Mouse (Mus musculus): ENCODE results near the gene Chchd6. TPM values are rescaled to one million over a fixed set of nuclear protein-coding genes. Genes with fewer than 3 reads are reported as not detected.

The Chchd6 gene
- polyA plus RNA-seq, 2 experiments from 2014 or later = 2.3 to 3.3 TPM

DNA sequence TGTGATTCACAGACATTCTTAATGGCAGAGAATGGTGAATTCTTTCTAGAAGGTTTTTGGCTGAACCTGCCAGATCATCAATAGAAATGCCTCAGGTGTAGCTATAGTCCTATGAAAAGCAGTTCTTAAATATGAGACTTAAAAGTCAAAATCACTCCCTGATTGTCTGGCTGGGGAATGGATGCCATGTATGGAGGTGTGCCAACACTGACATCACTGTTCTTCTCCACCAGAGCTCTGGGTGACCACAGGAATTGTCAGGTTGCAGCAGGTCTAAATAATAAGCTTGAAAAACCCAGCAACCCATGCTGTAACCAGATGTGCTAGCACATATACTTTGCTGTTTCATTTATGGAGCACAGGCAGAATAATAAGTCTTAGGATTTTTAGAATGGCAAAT lies 87.2 kb downstream of the Chchd6 start:
- ATAC-seq = no peak

DNA sequence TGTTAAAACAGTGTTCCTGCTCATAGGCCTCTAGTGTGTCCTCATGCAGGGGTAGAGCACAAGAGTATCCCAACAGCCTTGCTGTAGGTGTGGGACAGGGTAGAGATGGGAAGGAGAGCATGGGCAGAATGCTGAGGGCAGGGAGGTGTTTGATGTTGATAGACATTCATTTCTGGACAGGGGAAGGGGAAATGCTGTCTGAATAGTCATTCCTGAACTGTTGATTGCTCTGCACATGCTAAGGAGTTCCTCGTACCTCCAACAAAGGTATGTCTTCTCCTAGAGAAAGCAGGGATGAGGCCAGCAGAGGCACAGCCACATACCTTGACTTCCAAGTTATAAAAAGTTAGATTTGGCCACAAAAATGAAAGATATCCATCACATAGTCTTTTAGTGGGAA lies 95.5 kb downstream of the Chchd6 start:
- no peak for ATAC-seq

DNA sequence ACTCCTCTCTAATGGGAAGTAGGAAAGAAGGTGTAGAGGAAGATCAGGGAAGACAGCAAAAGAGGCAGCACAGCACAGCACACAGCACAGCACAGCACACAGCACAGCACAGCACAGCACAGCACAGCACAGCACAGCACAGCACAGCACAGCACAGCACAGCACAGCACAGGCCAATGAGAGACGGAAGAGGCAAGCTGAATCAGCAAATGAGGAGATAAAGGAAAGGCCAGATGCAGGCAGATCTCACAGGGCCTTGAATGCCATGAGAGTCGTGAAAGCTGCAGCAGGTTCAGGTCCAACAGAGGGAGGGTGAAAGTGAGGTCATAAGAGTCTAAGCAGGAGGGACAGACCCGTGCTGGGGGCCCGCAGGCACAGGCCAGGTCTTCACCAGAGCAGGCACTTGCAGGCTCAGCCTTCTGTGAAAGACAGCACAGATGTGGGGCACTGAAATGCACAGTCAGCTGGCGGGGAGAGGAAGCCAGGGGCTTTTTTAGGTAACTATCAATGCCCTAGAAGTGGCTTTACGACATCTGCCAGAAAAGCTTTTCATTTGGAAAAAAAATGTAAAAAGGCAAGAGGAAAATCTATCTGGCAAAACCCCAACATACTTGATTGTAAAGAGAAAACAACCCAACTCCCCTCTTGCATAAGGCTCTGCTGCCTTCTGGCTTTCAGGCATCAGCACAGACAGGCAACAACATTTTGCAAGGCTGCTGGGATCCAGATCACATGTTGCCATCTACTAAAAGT lies 96.5 kb downstream of the Chchd6 start:
- no peak for ATAC-seq

DNA sequence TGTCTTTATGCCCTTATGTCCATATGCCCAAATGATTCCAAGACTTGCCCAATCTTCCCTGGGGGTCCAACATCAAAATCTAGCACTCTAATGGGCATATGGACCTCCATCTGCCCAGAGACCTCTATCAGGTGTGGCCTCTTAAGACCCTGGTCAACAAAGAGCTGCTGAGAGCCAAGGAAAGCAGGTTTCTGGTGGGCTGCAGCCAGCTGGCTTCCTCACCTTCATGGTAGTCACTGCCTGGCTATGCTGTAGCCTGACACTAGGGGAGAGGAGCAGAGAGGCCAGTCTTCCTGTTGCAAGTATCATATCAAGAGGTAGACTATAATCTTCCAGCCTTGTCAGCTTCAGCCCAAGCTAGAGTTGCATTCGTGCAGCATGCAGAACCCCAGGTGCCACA lies 98.5 kb downstream of the Chchd6 start:
- no peak for ATAC-seq

DNA sequence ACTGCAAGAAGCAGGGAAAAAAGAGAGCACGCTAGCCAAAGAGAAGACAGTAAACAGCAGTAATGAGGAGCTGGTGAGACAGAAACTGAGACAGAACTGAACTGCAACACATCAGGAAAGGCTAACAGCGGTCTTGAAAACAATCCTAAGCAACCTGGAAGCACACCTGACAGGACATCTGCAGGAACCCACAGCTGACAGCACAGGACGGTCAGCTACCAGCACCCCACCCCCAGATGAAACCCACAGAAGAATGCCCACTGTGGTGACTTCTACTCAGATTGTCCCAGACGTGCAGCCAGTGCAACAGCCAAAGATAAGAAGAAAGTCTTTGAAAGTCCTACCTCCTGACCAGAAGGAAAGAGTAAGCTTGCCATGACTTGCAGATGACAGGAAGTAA lies 103.1 kb downstream of the Chchd6 start:
- no peak for ATAC-seq

DNA sequence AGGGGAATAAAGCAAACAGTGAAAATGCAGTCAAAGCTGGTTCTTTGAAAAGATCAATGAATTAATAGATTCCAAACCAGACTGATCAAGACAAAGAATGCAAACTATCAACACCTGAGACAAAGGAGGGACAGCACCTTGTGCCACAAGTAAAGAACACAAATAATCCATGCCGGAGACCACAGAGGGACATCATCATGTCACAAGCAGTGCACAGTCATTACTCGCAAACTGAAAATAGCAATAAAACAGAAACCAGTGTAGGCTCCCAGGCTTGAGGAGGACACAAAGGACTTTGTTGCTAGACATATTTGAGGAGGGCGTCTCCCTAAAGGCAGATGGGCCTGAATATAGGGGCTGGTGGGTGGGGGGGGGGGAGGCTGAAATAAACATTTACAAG lies 105.1 kb downstream of the Chchd6 start:
- no peak for ATAC-seq

DNA sequence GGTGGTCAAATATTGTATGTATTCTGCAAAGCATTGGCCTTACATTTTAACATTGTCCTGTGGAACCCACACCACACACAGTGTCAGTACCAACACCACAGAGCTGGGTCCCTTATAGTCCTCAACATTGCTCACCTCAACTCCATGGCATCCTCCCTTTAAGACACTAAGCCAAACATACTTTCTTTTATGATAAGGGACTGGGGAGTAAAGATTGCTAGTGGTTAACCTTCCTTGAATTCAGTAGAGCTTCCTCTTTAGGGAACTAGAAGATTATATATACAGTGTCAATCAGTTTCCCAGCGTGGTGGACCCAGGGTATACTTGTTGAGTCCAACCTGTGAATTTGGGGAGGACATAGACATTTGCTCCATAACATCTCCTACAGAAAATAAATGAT lies 105.9 kb downstream of the Chchd6 start:
- ATAC-seq = no peak

DNA sequence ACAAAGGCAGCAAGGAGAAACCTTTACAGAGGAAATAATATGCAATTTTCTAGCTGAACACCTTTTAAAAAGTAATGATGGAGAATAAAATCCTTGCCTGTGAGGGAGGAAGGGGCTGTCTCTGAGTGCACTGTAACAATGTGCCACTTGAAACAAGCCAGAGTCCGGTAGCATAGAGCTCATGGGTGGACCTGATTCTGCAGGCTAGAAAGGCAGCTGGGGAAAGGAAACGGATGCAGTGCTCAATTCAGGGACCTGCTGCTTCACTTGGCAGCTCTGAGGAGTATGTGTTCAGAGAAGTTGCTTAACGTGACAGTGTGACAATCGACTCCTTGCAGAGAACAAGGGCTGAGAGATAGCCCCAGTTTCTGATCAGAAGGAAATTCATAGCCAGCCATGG lies 109.4 kb downstream of the Chchd6 start:
- no peak for ATAC-seq

DNA sequence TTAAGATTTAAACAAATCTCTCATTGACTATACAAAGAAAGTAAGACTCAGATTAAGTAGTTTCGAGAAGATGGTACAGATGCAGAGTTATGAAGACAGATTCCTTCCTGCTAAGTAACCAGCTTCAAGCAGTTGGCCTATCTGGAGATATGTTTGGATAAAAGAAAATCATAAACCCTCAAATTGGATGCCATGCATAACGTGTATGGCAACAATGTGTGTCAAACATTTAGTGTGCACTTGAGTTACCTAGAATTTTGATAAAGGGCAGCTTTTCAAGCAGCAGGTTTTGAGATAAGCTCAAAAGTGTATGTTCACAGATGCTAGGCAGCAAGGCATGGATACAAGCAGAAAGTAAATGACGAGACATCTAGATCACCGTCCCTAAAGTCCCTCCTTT lies 114.3 kb downstream of the Chchd6 start:
- ATAC-seq = no peak

DNA sequence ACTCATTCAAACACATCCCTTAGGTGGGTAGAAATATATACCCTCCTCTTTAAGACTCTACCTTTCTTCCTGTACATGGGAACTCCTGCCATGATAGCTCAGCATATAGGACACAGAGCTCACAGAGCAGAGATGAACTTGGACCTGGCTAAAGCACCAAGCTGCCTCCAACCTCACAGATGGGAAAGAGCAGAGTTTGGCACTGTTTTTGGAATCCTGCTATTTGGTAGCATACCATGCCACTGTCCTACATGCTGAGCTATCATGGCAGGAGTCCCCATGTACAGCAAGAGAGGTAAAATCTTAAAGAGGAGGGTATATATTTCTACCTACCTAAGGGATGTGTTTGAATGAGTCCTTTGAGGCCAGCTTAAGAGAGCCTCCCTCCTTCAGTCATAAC lies 127.5 kb downstream of the Chchd6 start:
- ATAC-seq = no peak

DNA sequence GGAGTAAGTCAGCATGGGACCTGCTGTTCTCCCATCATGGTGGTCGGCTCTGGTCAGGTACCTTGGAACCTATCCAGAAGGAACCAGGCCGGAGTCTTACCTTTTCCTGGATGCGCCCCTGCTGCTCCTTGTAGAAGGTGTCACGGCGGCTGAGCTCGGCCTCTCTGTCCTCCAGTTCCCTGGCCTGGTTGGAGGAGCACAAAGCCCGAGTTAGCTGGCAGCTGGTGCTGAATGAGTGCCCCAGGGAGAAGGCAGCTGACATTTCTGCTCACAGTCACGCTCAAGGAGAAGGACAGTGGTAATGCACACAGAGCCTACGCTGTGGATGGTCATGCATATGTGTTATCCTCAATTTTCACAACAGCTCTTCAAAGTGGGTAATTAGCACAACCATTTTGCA lies 128.2 kb downstream of the Chchd6 start:
- ATAC-seq = no peak

DNA sequence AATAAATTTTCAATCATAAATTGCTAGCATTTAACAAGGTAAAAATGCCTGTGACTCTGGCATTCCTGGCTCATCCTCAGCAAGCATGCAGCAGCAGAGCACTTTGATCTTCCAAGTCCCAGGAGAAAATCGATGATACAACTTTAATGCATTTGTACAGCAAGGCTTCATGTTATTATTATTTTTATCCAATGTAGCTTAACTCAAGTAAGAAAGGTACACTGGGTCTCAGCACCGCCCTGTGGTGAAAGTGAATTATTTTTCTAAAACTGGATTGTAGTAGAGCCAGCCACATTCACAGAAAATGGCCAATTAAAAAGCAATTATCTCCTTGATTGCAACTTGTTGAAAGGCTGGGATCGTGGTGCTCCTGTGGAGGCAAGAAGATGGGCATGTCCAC lies 128.6 kb downstream of the Chchd6 start:
- no peak for ATAC-seq

DNA sequence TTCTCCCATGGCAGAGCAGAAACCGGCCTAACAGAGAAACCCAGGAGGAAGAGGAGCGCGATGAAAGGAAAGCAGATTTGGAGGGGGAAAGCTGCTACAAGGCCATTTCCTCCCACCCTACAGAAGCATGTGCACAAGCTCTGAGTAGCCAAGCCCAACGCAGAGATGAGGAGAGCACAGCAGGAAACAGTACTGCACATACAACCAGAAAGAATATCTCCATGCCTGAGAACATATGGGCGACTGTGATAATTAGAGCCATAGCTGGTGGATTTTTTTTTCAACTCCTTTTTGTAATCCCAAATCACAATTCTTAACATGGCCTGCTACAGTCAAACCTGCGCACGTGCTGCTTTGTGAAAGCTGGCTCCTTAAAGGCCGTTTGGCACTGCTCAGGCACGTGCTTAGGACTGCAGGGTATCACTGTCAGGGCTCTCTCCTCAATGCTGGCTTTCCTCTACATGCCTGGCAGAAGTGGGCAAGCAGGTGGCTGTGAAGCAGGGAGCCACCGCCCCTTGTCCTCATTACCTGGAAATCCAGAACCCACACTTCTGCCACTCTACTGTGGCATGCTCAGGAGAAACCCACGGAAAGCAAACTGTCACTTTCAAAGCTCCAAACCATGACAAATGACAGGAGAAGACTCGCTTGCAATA lies 129.3 kb downstream of the Chchd6 start:
- no peak for ATAC-seq

DNA sequence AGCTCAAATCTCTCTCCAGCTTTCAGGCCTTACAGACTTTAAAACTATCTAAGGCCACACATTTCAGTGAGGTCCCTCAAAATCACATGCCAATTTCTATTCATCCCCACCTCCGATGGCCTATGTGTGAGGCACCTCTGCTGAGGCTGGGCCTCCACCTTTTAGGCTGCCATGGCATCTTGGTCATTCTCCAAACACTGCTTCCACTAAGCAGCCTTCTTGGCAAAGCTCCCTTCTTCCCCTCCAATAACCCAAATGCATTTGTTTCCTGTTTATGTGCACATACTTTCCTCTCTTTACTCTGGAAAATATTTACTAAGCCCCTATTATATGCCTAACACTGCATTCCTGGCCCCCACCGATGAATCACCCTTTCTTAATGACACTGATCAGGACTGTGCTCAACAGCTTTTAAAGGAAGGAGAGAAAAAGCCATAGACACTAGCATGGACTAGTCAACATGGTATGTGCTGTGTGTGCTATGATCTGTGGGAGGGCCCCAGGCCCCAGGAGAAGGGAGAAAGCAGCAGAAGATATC lies 133.2 kb downstream of the Chchd6 start:
- ATAC-seq = no peak

DNA sequence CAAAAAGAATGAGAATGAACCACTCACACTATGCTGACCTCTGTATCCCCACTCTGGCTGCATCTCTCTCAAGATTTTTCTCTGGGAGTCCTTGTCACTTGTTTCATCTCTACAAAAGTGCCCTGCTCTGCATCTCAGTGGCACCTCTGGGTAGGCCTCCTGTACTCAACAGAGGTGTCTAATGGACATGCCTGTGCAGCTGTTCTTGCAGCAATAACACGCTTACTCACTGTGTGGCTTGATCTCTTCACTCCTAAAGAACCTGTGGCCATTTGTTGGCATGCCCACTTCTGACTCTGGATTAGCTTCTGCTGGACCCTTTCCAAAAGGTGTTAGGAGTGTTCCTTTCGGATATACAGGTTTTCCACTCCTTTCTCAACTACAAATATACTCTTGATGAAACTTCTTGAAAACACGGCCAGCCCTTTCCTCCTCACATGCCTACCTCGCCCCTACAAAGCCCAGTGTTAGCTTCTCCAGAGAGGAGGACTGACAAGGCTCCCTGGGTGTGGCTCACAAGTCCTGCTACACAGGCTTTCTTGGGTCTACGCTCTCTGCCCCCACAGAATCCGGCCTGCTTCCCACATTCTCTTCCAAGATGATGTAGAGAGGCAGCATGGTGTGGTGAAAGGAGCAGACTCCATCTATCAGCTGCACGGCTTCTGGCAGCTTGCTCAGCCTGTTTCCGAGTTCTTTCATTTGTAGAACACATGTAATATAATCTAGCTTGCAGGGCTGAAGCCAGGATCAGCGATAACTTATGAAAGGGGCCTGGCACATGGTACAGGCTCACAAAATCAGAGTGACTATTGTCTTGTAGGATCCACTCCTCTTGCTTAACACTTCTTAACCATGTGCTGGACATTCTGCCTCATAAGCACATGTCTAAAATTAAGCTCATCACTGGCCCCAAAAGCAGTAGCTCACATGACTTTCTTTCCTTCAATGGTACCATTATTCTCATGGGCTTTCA lies 133.9 kb downstream of the Chchd6 start:
- no peak for ATAC-seq

DNA sequence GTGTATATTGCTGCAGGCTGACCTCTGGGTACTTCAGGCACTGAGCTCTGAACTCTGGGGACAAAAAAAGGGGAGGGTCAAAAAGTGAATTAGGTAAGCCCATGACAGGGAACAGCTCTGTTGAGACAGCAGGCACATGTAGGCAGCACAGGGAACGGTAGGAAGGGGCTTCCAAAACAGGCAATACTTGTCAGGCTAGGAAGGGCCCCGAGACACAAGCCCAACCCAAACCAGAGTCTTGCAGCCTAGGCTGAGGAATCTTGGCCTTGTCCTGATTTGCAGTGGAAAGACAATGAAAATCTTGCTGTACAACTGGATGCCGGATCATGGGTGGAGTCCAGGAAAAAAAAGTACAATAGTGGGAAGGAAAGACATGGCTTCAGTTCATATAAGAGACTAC lies 135.8 kb downstream of the Chchd6 start:
- no peak for ATAC-seq

DNA sequence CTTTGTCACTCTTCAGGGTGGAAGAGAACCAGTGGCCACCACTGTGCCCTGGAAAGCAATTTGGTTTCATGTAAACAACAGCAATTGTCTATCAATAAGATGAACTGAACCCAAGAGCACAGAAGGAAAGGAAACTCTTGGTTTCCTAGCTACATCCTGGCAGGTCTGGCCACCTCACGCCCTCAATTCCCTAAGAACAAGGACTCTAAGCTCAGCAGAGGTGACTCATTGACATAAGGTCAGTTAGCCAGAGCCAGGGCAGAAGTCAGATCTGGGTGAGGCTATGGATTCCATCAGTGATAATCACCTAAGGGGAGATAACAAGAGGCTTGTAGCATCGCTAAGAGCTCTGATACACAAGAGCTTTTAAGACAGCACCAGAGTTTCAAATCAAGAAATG lies 137.9 kb downstream of the Chchd6 start:
- no peak for ATAC-seq

DNA sequence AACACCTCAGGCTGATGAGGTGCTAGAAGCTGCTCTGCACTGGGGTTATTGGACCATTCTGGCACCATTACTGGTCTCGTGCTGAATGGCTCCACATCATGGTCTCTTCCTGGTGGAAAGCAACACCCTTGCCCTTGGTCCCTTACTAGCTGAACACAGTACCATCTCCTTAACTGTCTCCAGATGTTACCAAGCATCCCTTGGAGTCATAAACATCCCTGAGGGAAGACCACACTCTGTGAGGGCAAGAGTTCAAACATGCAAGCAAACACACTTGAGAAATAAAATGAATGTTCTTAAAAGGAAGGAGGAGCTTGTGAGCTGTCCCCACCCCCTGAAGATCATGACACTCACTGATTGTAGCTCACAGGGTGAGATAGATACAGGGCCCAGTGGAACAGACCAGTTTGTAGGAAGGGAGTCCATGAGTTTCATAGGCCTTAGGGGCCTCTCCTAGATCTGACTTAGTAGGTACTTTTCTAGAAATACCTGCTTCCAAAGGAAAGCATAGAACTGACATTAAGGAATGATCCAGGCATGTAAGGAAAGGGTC lies 139.0 kb downstream of the Chchd6 start:
- no peak for ATAC-seq

DNA sequence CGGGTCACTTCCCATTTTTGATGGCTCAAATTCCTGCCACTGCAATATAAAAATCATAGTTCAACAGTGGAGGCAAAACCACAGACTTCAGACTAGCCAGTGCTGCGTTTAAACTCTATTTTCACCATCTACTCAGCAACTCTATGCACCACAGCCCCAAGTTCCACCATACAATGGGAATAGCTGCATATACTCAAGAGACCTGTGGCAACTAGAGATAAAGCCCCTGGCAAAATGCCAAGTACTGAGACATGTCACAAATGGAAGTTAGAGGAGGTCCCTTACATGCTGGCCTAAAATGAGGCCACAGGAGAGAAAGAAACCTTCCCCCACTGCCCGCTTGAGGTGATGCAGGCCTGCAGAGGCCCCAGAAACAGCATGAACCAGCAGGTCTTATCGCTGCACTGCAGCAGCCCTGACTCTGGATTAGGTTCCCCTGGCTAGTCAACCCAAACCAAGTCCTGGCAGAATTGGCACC lies 139.9 kb downstream of the Chchd6 start:
- ATAC-seq = no peak

DNA sequence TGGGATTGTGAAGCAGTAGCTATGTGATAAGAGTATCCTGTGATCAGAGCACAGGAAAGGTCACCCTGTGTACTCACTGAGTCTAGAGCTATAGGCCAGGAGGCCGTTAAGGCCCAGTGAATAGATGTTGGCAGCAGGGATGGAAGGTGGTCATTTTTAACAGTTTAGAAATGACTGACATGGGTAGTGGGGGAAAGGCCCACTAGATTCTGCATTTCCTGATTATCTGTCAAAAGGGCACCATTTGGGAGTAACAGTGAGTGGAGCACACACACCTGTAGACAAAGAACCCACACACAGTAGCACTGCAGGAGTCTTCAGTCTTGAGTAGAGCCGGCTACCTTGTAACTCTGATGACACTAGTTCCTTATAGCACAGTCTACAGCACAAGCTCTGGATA lies 141.0 kb downstream of the Chchd6 start:
- no peak for ATAC-seq

DNA sequence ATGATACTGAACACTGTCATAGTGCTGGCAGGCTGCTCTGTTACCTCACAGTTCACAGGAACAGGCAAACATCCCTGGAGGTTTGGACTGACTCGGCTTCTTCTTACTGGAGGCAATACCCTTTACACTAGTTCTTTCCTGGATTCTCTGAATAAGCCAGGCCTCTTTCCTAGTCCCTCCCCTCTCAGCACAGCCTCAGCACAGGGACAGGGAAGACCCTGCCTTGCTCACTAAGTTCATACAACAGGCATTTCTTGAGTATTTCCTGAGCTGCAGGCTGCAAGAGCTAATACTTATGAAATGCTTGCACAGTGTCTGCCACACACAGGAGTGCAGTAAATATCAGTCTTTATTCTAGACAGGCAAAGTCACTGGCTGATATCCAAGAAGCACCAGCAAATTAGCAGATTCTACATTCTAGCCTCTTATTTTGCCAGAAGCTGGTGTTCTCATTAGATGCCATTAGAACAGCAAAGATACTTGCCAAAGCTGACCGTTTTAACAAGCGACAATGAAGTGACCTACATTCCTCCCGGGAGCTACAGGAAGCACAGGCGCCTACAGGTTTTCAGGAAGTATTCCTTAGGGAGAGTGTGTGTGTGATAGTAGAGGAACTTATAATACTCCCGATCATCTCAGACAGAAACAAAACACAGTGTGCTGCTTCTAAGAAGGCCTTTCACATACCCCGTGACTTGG lies 142.3 kb downstream of the Chchd6 start:
- no peak for ATAC-seq

DNA sequence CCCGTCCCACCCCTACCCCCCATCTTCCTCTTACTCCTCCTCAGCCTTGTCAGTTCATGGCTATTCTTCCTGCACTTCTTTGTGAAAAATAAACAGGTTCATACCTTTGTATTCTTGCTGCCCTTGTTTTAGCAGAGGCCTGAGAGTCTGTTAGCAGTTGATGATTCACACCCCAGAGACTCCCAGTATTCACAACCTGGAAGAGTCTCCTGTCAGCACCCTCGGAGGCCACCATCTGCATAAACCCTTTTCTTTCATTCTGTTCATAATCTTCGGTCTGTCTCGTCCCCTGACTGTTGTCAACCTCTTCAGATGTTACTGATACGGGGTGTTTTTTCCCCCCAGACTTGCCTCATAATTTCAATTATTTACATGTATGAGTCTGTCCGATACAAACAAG lies 143.1 kb downstream of the Chchd6 start:
- ATAC-seq = no peak
